11 mouse cellular contexts compared by ENCODE assay signal in genomic region chr5:5343741-5344140, GRCm38 (mm10).
A peak's percentile ranks its signal among the peaks of the same experiment; 100 is the strongest.
DNase-seq lines count a peak whose midpoint lies in the region; ATAC-seq lines count a peak whose summit lies in the region.
"Had no signal": no experiment of that assay in that cellular context is flagged by ENCODE, and none has a peak within 500 bp of the region (broad histone marks: within the 10 kb centered on the region; RNA-seq: fewer than 3 reads in every experiment).

No protein-coding gene starts in this region.

- H3K4me3 ChIP-seq in heart, embryonic 14.5 days (ENCODE audit: control insufficient read depth in 1 of 2, insufficient read depth in 1 of 2, low read depth in 1 of 2, low read length in 2 of 2): no peak overlapping the region
- no peak overlapping the region for H3K4me3 ChIP-seq in embryonic facial prominence, embryonic 11.5 days (ENCODE audit: low read depth, low read length)
- no peak overlapping the region for H3K4me3 ChIP-seq in hindbrain, embryonic 16.5 days (ENCODE audit: low read length)
- H3K4me3 ChIP-seq: liver, embryonic 15.5 days had no signal

- 88% methylated on average over 2 of the region's 2 CpGs for WGBS in heart, embryonic 14.5 days
- WGBS in embryonic facial prominence, embryonic 11.5 days: 78% methylated on average over 2 of the region's 2 CpGs
- 90% methylated on average over 2 of the region's 2 CpGs for WGBS in hindbrain, embryonic 16.5 days

- intact Hi-C loops in left cerebral cortex, postnatal 4 days (cut with DNase I): no loop called here

- H3K27me3 ChIP-seq in heart, embryonic 14.5 days (ENCODE audit: control insufficient read depth, insufficient read depth, low read length): no peaks in the 10 kb centered on the region
- H3K27me3 ChIP-seq in embryonic facial prominence, embryonic 11.5 days (ENCODE audit: control insufficient read depth, insufficient read depth, low read length): no peaks in the 10 kb centered on the region
- no peaks in the 10 kb centered on the region for H3K27me3 ChIP-seq in hindbrain, embryonic 16.5 days (replicated peaks; ENCODE audit: control insufficient read depth, insufficient read depth, low read length)
- H3K27me3 ChIP-seq: liver, embryonic 15.5 days had no signal

- no peak for ATAC-seq in heart, embryonic 14.5 days (ENCODE audit: insufficient number of reproducible peaks, insufficient read depth, low FRiP score, low read depth)
- ATAC-seq in embryonic facial prominence, embryonic 11.5 days (replicated peaks; ENCODE audit: insufficient number of reproducible peaks, low FRiP score, low TSS enrichment, low read depth): no peak
- peak; percentile 29; the same call in 1 of the 2 replicates for ATAC-seq in hindbrain, embryonic 16.5 days
- no peak for ATAC-seq in megakaryocyte, adult 5-6 weeks (ENCODE audit: poor library complexity, severe bottlenecking)

- no peaks in the 10 kb centered on the region for H3K9me3 ChIP-seq in heart, embryonic 14.5 days (ENCODE audit: control insufficient read depth, low read length)
- no peaks in the 10 kb centered on the region for H3K9me3 ChIP-seq in embryonic facial prominence, embryonic 11.5 days (replicated peaks; ENCODE audit: control insufficient read depth, low read length)
- H3K9me3 ChIP-seq in hindbrain, embryonic 16.5 days (ENCODE audit: control insufficient read depth, low read length): no peaks in the 10 kb centered on the region
- H3K9me3 ChIP-seq: liver, embryonic 15.5 days had no signal

- no peak for DNase-seq in heart, adult 18-20 months
- peak; percentile 57 for DNase-seq in 3134 (ENCODE audit: extremely low read depth, insufficient read length, low spot score)
- no peak for DNase-seq in embryonic facial prominence, embryonic 11.5 days (ENCODE audit: low spot score)
- DNase-seq in left cerebral cortex, postnatal 4 days: no peak
- DNase-seq in cerebellum, adult 18-20 months: no peak
- DNase-seq: adrenal gland, postnatal 25 days; spleen, adult 18-20 months had no signal

- peak overlapping the region; percentile 86 to 88 for H3K27ac ChIP-seq in heart, embryonic 14.5 days (replicated peaks in 1 of 2; ENCODE audit: control insufficient read depth in 1 of 2, insufficient read depth in 1 of 2, low read depth in 2 of 2, low read length in 2 of 2)
- peak overlapping the region; percentile 65; the same call in 1 of the 2 replicates for H3K27ac ChIP-seq in embryonic facial prominence, embryonic 11.5 days (replicated peaks; ENCODE audit: low read depth, low read length)
- no peak overlapping the region; the same call in 1 of the 2 replicates for H3K27ac ChIP-seq in hindbrain, embryonic 16.5 days (ENCODE audit: low read depth, low read length)
- H3K27ac ChIP-seq: liver, embryonic 15.5 days had no signal

- no peak overlapping the region for H3K9ac ChIP-seq in heart, embryonic 14.5 days (ENCODE audit: low read length)
- no peak overlapping the region for H3K9ac ChIP-seq in embryonic facial prominence, embryonic 11.5 days (replicated peaks; ENCODE audit: low read length)
- no peak overlapping the region for H3K9ac ChIP-seq in hindbrain, embryonic 16.5 days (ENCODE audit: low read depth, low read length)
- H3K9ac ChIP-seq: liver, embryonic 15.5 days had no signal

- no peak overlapping the region for H3K4me2 ChIP-seq in heart, embryonic 14.5 days (ENCODE audit: low read length)
- no peak overlapping the region for H3K4me2 ChIP-seq in embryonic facial prominence, embryonic 11.5 days (ENCODE audit: low read depth, low read length)
- H3K4me2 ChIP-seq in hindbrain, embryonic 16.5 days (ENCODE audit: low read length): no peak overlapping the region
- H3K4me2 ChIP-seq: liver, embryonic 15.5 days had no signal

- H3K4me1 ChIP-seq in heart, embryonic 14.5 days (ENCODE audit: control insufficient read depth in 2 of 2, insufficient read depth in 2 of 2, low read length in 2 of 2): peaks cover 24 to 36% of the 10 kb centered on the region in 2 experiments
- H3K4me1 ChIP-seq in embryonic facial prominence, embryonic 11.5 days (ENCODE audit: control insufficient read depth, insufficient read depth, low read length): peaks cover 6% of the 10 kb centered on the region
- H3K4me1 ChIP-seq in hindbrain, embryonic 16.5 days (ENCODE audit: control insufficient read depth, insufficient read depth, low read depth, low read length): peaks cover 14% of the 10 kb centered on the region
- H3K4me1 ChIP-seq: liver, embryonic 15.5 days had no signal

- H3K36me3 ChIP-seq in heart, embryonic 14.5 days (ENCODE audit: control insufficient read depth, insufficient read depth, low read length): no peaks in the 10 kb centered on the region
- no peaks in the 10 kb centered on the region for H3K36me3 ChIP-seq in embryonic facial prominence, embryonic 11.5 days (replicated peaks; ENCODE audit: control insufficient read depth, insufficient read depth, low read depth, low read length)
- H3K36me3 ChIP-seq in hindbrain, embryonic 16.5 days (ENCODE audit: control insufficient read depth, insufficient read depth, low read length): no peaks in the 10 kb centered on the region
- H3K36me3 ChIP-seq: liver, embryonic 15.5 days had no signal
